Mouse (Mus musculus) erythroblast, embryonic 14.5 days (primary cell): ENCODE results near the gene Lrrk1.

Source experiments
- GATA1 ChIP-seq: IDR thresholded peaks from 2 replicates; pipeline ENCODE4 v1.6.1; 2012; ENCODE audit warnings: low read length, inconsistent platforms, mixed read lengths
- TAL1 ChIP-seq: IDR thresholded peaks from 3 replicates; pipeline ENCODE4 v1.6.1; 2012; ENCODE audit warnings: low read length, inconsistent platforms, mixed read lengths

- TF ChIP-seq GATA1 (no peak), TAL1 (no peak)
Observed at GRCm38 (mm10) chr7:66336955-66337354, 51.2 kb downstream of the Lrrk1 start.
